Mouse (Mus musculus) bone marrow macrophage, adult 2 months (primary cell): ENCODE data around the gene Tgm5.

Source experiments
- CTCF ChIP-seq: IDR thresholded peaks from 2 replicates; pipeline ENCODE4 v1.5.1; 2012; ENCODE audit warnings: low read depth, mild to moderate bottlenecking, low read length, moderate library complexity
- POLR2A ChIP-seq: IDR thresholded peaks from 2 replicates; pipeline ENCODE4 v1.6.1; 2012; ENCODE audit warnings: mild to moderate bottlenecking, low read depth, low read length, borderline replicate concordance

- TF ChIP-seq POLR2A (no peak), CTCF (no peak)
These were observed at the start of gene Tgm5 for GRCm38 (mm10) chr2:121085480-121086185.
